Mouse (Mus musculus): Measurements from ENCODE around the gene Nipal4. TPM values are rescaled to one million over a fixed set of nuclear protein-coding genes. Genes with fewer than 3 reads are reported as not detected.

Nipal4 gene
- polyA plus RNA-seq, 1 experiment from 2014 or later = 0.11 TPM

DNA sequence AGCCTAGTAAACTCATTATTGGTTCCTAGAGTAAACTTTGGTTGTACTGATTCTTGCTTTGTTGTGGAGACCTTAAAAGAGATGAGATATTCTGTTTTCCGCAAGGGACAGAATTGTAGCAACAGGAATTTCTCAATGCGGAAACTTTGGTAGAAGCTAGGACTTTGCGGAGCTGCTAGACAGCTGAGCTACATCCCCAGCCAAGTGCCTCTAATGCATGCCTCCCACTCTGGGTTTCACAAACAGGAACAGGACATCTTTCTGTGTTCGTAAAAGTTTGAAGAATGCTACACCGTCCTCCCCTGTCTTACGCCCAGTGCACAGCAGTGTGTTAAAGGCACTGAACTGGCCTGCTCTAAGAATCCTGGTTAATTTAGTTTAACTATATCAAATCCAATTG, 9.8 kb upstream of the Nipal4 start:
- no peak overlapping the region for H3K27ac ChIP-seq (ENCODE audit: low read length)
- no peak for ATAC-seq
- H3K4me2 ChIP-seq (ENCODE audit: low read length) = no peak overlapping the region
- H3K36me3 ChIP-seq (ENCODE audit: control insufficient read depth, insufficient read depth) = no peaks in the 10 kb centered on the region
- H3K9ac ChIP-seq (replicated peaks; ENCODE audit: low read depth, low read length) = no peak overlapping the region
- H3K9me3 ChIP-seq (ENCODE audit: control insufficient read depth, low read length) = no peaks in the 10 kb centered on the region
- WGBS = 94% methylated on average over 6 of the region's 6 CpGs
- H3K4me1 ChIP-seq (replicated peaks; ENCODE audit: control insufficient read depth, insufficient read depth, low read length) = no peaks in the 10 kb centered on the region
- H3K4me3 ChIP-seq (replicated peaks; ENCODE audit: low read length) = no peak overlapping the region
- H3K27me3 ChIP-seq (replicated peaks; ENCODE audit: control insufficient read depth, insufficient read depth, low read length) = no peaks in the 10 kb centered on the region

DNA sequence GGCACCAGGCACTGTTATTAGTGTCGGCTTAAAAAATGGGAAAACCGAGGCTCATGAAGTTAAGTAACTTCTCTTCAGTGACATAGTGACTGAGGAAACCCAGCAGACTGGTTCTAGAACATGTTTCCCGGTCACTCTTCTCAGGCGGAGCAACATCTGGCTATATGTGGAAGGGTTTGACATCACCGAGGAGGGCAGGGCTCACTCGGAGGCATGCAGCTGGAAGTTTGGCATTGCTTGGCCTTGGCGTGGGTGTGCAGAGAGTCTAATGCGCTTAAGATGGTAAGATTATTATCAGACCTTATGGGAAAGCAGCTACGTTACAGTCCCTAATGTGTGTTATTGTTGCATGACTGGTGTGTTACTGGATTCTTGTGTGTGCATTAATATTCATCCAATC, 5.8 kb upstream of the Nipal4 start:
- no peaks in the 10 kb centered on the region for H3K27me3 ChIP-seq (replicated peaks; ENCODE audit: control insufficient read depth, insufficient read depth, low read length)
- H3K4me2 ChIP-seq (ENCODE audit: low read length) = no peak overlapping the region
- H3K9me3 ChIP-seq (ENCODE audit: control insufficient read depth, low read length) = no peaks in the 10 kb centered on the region
- H3K9ac ChIP-seq (replicated peaks; ENCODE audit: low read depth, low read length) = no peak overlapping the region
- no peaks in the 10 kb centered on the region for H3K4me1 ChIP-seq (replicated peaks; ENCODE audit: control insufficient read depth, insufficient read depth, low read length)
- WGBS = 93% methylated on average over 9 of the region's 9 CpGs
- H3K36me3 ChIP-seq (ENCODE audit: control insufficient read depth, insufficient read depth) = no peaks in the 10 kb centered on the region
- no peak overlapping the region for H3K4me3 ChIP-seq (replicated peaks; ENCODE audit: low read length)
- H3K27ac ChIP-seq (ENCODE audit: low read length) = no peak overlapping the region
- no peak for ATAC-seq

GRCm38 (mm10) chr11:46169908-46170307, 3.6 kb upstream of the Nipal4 start:
- peaks cover 5% of the 10 kb centered on the region; the same call in 1 of the 2 replicates for H3K4me1 ChIP-seq (replicated peaks; ENCODE audit: control insufficient read depth, insufficient read depth, low read length)
- no peak overlapping the region for H3K4me3 ChIP-seq (replicated peaks; ENCODE audit: low read length)
- no peak overlapping the region for H3K9ac ChIP-seq (replicated peaks; ENCODE audit: low read depth, low read length)
- H3K27ac ChIP-seq (ENCODE audit: low read length) = no peak overlapping the region
- H3K4me2 ChIP-seq (ENCODE audit: low read length) = no peak overlapping the region
- no peaks in the 10 kb centered on the region for H3K27me3 ChIP-seq (replicated peaks; ENCODE audit: control insufficient read depth, insufficient read depth, low read length)
- WGBS = 16% methylated on average over 3 of the region's 3 CpGs
- no peaks in the 10 kb centered on the region for H3K36me3 ChIP-seq (ENCODE audit: control insufficient read depth, insufficient read depth)
- no peaks in the 10 kb centered on the region for H3K9me3 ChIP-seq (ENCODE audit: control insufficient read depth, low read length)
- ATAC-seq = no peak

DNA sequence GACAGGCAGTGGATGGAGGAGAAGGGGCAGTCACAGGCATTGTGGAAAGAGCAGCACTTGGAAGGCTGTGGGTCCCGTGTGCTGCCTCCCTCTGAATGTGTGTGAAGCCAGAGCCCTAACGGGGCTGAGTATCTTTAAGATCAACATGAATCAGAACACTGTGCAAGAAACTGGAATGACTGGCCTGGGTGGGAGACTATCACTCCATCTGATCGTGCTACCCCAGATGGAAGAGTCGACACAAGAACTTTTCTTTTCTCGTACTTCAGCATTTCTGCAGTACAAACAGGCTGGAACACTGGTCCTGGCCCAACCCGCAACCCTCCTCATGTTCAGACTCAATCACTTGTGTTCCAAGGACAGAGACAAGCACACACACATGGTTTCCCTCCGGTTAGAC, 2.2 kb upstream of the Nipal4 start:
- Histone ChIP-seq H3K4me1 (replicated peaks; ENCODE audit: control insufficient read depth, insufficient read depth, low read length) (peaks cover 5% of the 10 kb centered on the region; the same call in 1 of the 2 replicates), H3K4me3 (replicated peaks; ENCODE audit: low read length) (no peak overlapping the region), H3K27ac (ENCODE audit: low read length) (no peak overlapping the region), H3K36me3 (ENCODE audit: control insufficient read depth, insufficient read depth) (no peaks in the 10 kb centered on the region), H3K27me3 (replicated peaks; ENCODE audit: control insufficient read depth, insufficient read depth, low read length) (no peaks in the 10 kb centered on the region), H3K9me3 (ENCODE audit: control insufficient read depth, low read length) (no peaks in the 10 kb centered on the region), H3K9ac (replicated peaks; ENCODE audit: low read depth, low read length) (no peak overlapping the region), H3K4me2 (ENCODE audit: low read length) (no peak overlapping the region)
- ATAC-seq = no peak
- WGBS = 90% methylated on average over 7 of the region's 7 CpGs

DNA sequence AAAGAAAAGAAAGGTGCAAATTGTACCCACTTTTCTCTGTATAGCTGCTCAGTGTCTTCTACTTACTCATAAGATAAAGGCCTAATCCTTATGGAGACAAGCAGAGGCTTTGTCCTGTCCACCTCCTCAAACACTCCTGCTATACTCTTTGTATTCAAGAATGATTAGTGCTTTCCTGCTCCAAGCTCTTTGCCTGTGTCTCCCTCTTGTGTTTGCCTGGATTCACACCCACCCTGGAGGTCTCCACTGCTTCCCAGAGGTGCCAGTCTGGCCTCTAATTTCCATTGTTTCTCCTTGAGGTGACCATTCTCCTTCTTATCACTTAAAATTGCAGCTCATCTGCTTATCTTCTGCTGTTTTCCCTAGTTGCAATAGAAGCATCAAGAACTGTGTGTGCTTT, 8.8 kb downstream of the Nipal4 start:
- Histone ChIP-seq H3K27me3 (replicated peaks; ENCODE audit: control insufficient read depth, insufficient read depth, low read length) (no peaks in the 10 kb centered on the region), H3K4me3 (replicated peaks; ENCODE audit: low read length) (no peak overlapping the region), H3K27ac (ENCODE audit: low read length) (no peak overlapping the region), H3K36me3 (ENCODE audit: control insufficient read depth, insufficient read depth) (no peaks in the 10 kb centered on the region), H3K4me1 (replicated peaks; ENCODE audit: control insufficient read depth, insufficient read depth, low read length) (no peaks in the 10 kb centered on the region), H3K9ac (replicated peaks; ENCODE audit: low read depth, low read length) (no peak overlapping the region), H3K4me2 (ENCODE audit: low read length) (no peak overlapping the region), H3K9me3 (ENCODE audit: control insufficient read depth, low read length) (no peaks in the 10 kb centered on the region)
- no peak for ATAC-seq

GRCm38 (mm10) chr11:46156945-46157344, 9.4 kb downstream of the Nipal4 start:
- H3K27me3 ChIP-seq (replicated peaks; ENCODE audit: control insufficient read depth, insufficient read depth, low read length) = no peaks in the 10 kb centered on the region
- ATAC-seq = no peak
- H3K9me3 ChIP-seq (ENCODE audit: control insufficient read depth, low read length) = no peaks in the 10 kb centered on the region
- no peak overlapping the region for H3K27ac ChIP-seq (ENCODE audit: low read length)
- no peak overlapping the region for H3K9ac ChIP-seq (replicated peaks; ENCODE audit: low read depth, low read length)
- no peak overlapping the region for H3K4me2 ChIP-seq (ENCODE audit: low read length)
- H3K36me3 ChIP-seq (ENCODE audit: control insufficient read depth, insufficient read depth) = no peaks in the 10 kb centered on the region
- H3K4me1 ChIP-seq (replicated peaks; ENCODE audit: control insufficient read depth, insufficient read depth, low read length) = no peaks in the 10 kb centered on the region
- no peak overlapping the region for H3K4me3 ChIP-seq (replicated peaks; ENCODE audit: low read length)
- WGBS = 88% methylated on average over 8 of the region's 8 CpGs

GRCm38 (mm10) chr11:46146619-46147018, 19.7 kb downstream of the Nipal4 start:
- 94% methylated on average over 5 of the region's 5 CpGs for WGBS
- no peak for ATAC-seq

GRCm38 (mm10) chr11:46145163-46145875, 21.0 kb downstream of the Nipal4 start:
- Histone ChIP-seq H3K27me3 (replicated peaks; ENCODE audit: control insufficient read depth, insufficient read depth, low read length) (no peaks in the 10 kb centered on the region), H3K4me2 (ENCODE audit: low read length) (no peak overlapping the region), H3K4me1 (replicated peaks; ENCODE audit: control insufficient read depth, insufficient read depth, low read length) (no peaks in the 10 kb centered on the region), H3K36me3 (ENCODE audit: control insufficient read depth, insufficient read depth) (peaks cover 13% of the 10 kb centered on the region; the same call in 1 of the 2 replicates), H3K9me3 (ENCODE audit: control insufficient read depth, low read length) (no peaks in the 10 kb centered on the region), H3K4me3 (replicated peaks; ENCODE audit: low read length) (no peak overlapping the region), H3K9ac (replicated peaks; ENCODE audit: low read depth, low read length) (no peak overlapping the region), H3K27ac (ENCODE audit: low read length) (no peak overlapping the region)
- 90% methylated on average over 11 of the region's 11 CpGs for WGBS
- ATAC-seq = no peak

More at GRCm38 (mm10) chr11:46146619-46147018, 19.7 kb downstream of the Nipal4 start:
- Histone ChIP-seq H3K4me1 (replicated peaks; ENCODE audit: control insufficient read depth, insufficient read depth, low read length) (no peaks in the 10 kb centered on the region), H3K9me3 (ENCODE audit: control insufficient read depth, low read length) (no peaks in the 10 kb centered on the region), H3K9ac (replicated peaks; ENCODE audit: low read depth, low read length) (no peak overlapping the region), H3K27me3 (replicated peaks; ENCODE audit: control insufficient read depth, insufficient read depth, low read length) (no peaks in the 10 kb centered on the region), H3K4me2 (ENCODE audit: low read length) (no peak overlapping the region), H3K27ac (ENCODE audit: low read length) (no peak overlapping the region), H3K36me3 (ENCODE audit: control insufficient read depth, insufficient read depth) (peaks cover 11% of the 10 kb centered on the region; the same call in 1 of the 2 replicates), H3K4me3 (replicated peaks; ENCODE audit: low read length) (no peak overlapping the region)

GRCm38 (mm10) chr11:46143342-46143741, 23.0 kb downstream of the Nipal4 start:
- WGBS = 93% methylated on average over 6 of the region's 6 CpGs
- no peaks in the 10 kb centered on the region for H3K4me1 ChIP-seq (replicated peaks; ENCODE audit: control insufficient read depth, insufficient read depth, low read length)
- no peak overlapping the region for H3K9ac ChIP-seq (replicated peaks; ENCODE audit: low read depth, low read length)
- ATAC-seq = no peak
- H3K9me3 ChIP-seq (ENCODE audit: control insufficient read depth, low read length) = no peaks in the 10 kb centered on the region
- H3K36me3 ChIP-seq (ENCODE audit: control insufficient read depth, insufficient read depth) = peaks cover 22% of the 10 kb centered on the region; the same call in 1 of the 2 replicates
- no peak overlapping the region for H3K27ac ChIP-seq (ENCODE audit: low read length)
- H3K4me3 ChIP-seq (replicated peaks; ENCODE audit: low read length) = no peak overlapping the region
- H3K4me2 ChIP-seq (ENCODE audit: low read length) = no peak overlapping the region
- H3K27me3 ChIP-seq (replicated peaks; ENCODE audit: control insufficient read depth, insufficient read depth, low read length) = no peaks in the 10 kb centered on the region

DNA sequence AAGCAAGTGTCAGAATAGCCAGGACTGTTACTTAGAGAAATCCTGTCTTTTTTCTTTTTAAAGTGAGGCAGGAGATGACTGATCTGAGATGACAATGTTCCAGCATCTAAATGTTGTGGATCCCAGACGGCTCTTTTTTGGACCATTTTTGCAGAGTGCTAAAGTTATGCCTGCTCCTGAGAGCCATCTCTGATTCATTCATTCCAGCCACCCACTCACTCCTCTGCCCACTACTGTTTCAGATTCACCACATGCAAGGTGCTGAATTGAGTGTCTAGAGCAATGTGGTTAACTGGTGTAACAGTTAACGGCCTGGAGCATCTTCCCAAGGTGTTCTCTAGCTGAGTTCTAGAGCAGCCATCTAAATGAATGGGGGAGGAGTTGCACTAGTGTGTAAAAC, 31.4 kb downstream of the Nipal4 start:
- H3K4me1 ChIP-seq (replicated peaks; ENCODE audit: control insufficient read depth, insufficient read depth, low read length) = no peaks in the 10 kb centered on the region
- H3K27ac ChIP-seq (ENCODE audit: low read length) = no peak overlapping the region
- H3K27me3 ChIP-seq (replicated peaks; ENCODE audit: control insufficient read depth, insufficient read depth, low read length) = no peaks in the 10 kb centered on the region
- H3K9me3 ChIP-seq (ENCODE audit: control insufficient read depth, low read length) = no peaks in the 10 kb centered on the region
- WGBS = 94% methylated on average over 2 of the region's 2 CpGs
- no peak overlapping the region for H3K4me3 ChIP-seq (replicated peaks; ENCODE audit: low read length)
- no peak overlapping the region for H3K4me2 ChIP-seq (ENCODE audit: low read length)
- H3K9ac ChIP-seq (replicated peaks; ENCODE audit: low read depth, low read length) = no peak overlapping the region
- peaks cover 14% of the 10 kb centered on the region for H3K36me3 ChIP-seq (ENCODE audit: control insufficient read depth, insufficient read depth)
- ATAC-seq = no peak

All from forebrain, embryonic 16.5 days (tissue).